Mouse (Mus musculus) spleen, adult 2 months (tissue): ENCODE results near the gene Bckdk.

Source experiments
- CTCF ChIP-seq: fragments of 200-500 bp; IDR thresholded peaks from 2 replicates; pipeline ENCODE4 v1.5.1; 2011; ENCODE audit warnings: mild to moderate bottlenecking, inconsistent platforms; ENCODE audit not compliant: insufficient read depth, insufficient read length, insufficient replicate concordance; ENCODE audit errors: extremely low read depth
- POLR2A ChIP-seq: fragments of 200-500 bp; IDR thresholded peaks from 2 replicates; pipeline ENCODE4 v1.6.1; 2011; ENCODE audit warnings: low read depth, low read length, inconsistent platforms

DNA sequence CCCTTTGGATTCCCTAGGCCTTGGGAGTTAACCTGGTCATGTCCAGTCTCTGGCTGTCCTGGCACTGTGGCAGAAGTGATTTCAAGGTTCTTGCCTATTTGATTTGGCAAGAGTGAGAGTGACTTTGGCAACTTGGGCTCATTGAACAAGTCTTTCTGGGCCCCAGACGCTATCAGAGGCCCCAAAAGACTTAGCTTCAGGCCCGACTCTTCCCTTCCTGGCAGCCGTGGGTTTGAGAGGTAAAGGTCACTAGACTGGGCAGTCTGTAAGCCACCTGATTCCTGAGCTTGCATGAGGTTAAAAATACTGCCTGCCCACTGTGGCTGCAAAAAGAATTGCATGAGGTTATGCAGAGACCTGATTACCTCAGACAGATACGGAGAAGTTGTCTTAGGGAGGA is 4.8 kb downstream of the Bckdk start:
- no peak for TF ChIP-seq CTCF
- no peak for TF ChIP-seq POLR2A
